Mouse (Mus musculus) liver, postnatal 0 days (tissue): ENCODE results near the gene Ubxn10.

Experiments
- CTCF ChIP-seq: sonication (generic); IDR thresholded peaks from 2 replicates; pipeline ENCODE4 v1.5.1; 2016; ENCODE audit warnings: antibody characterized with exemption, low read depth
- EP300 ChIP-seq: IDR thresholded peaks from 2 replicates; pipeline ENCODE4 v1.6.1; 2016; ENCODE audit warnings: antibody characterized with exemption, low read depth, mild to moderate bottlenecking

GRCm38 (mm10) chr4:138718586-138719263 is 18.2 kb downstream of the Ubxn10 start:
- TF ChIP-seq EP300 (no peak), CTCF (no peak)
